Mouse (Mus musculus) kidney, postnatal 4 days (tissue): Measurements from ENCODE around the gene Tas2r134.
A peak's percentile ranks its signal among the peaks of the same experiment; 100 is the strongest.

Experiments
- DNase-seq, 2 experiments: peaks; one replicate each; pipeline ENCODE4 v3.0.0; 2021; ENCODE audit warnings: mixed read lengths in 2 of 2

The Tas2r134 gene

DNA sequence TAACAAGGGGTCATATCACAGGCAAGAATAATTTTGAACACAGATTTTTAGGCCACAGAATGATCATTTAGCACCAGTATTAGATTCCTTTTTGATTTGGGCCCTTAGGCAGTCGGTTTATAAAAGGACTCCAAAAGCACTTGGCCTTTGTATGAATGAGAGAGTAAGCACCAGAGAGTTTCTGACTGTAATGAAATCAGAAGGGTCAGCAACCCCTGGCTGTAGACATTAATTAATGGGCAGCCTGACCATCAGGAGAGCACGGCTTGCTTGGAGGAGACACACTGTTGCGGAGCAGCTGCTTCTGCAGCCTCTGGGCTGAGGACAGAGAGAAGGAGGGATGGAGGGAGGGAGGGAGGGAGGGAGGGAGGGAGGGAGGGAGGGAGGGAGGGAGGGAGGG, 30.4 kb downstream of the Tas2r134 start:
- DNase-seq = peak; percentile 15 to 32

GRCm38 (mm10) chr2:51658288-51658687, 31.0 kb downstream of the Tas2r134 start:
- DNase-seq = no peak

DNA sequence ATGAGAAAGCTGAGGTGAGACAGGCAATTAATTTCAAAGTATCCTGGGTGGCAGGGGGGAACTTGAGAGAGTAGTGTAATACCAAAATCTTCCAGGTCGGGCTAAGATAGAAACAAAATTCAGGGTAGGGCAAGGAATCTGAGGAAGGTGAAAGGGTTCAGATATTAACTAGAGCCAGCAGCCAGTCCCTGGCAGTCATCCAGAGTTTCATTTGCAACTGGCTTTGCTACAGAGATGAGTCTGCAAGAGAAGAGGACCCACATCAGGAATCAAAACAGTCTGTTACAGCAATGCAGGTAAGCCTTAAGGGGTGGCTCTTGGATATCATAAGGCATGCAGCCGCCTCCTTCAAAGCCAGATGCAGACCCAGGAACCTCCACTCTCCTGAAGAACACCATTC, 47.0 kb downstream of the Tas2r134 start:
- DNase-seq = peak; percentile 14 to 18
